Mouse (Mus musculus) liver, embryonic 14.5 days (tissue): ENCODE data around the gene Slit1.

Source experiments
- CTCF ChIP-seq: IDR thresholded peaks from 2 replicates; pipeline ENCODE4 v1.5.1; 2016; ENCODE audit warnings: antibody characterized with exemption, low read depth, control low read depth
- EP300 ChIP-seq: IDR thresholded peaks from 2 replicates; pipeline ENCODE4 v1.6.1; 2016; ENCODE audit warnings: antibody characterized with exemption, low read depth

- no peak for TF ChIP-seq EP300
- no peak for TF ChIP-seq CTCF
Observed at GRCm38 (mm10) chr19:41719436-41719835, 24.0 kb downstream of the Slit1 start.
